Mouse (Mus musculus): ENCODE measurements at regions not wholly inside any gene's neighbourhood (a gene's known extent, or its start where the extent isn't known, plus 50 kb on each side); places are given as distances from the start of the nearest gene placed in this dataset.
A peak's percentile ranks its signal among the peaks of the same experiment; 100 is the strongest.

DNA sequence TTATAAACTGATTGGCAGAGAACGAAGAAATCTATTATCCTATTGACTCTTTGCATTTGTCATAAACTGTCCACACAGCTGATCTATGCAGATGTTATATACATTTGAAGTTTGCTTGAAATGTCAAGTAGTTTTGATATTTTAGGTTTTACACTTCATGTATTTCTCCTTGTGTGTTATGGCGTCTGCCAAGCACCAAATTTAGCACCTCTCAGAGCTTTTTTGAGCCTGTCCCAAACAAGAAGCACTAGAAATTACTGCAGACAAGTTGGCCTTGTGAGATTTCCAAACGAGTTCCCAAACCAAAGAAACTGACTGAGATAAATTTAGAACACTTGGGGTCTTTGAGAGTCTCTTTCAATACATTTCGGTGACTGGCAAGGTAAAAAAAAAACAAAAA, 335.7 kb upstream of the Cited2 start:
- Histone ChIP-seq H3K9me3 (ENCODE audit: low read length) (0 out of 2 replicates have a peak, but pooled peaks cover 2% of the 10 kb centered on the region), H3K9ac (replicated peaks; ENCODE audit: low read length, poor library complexity, severe bottlenecking) (no peak overlapping the region), H3K4me2 (ENCODE audit: low read depth, low read length, poor library complexity, severe bottlenecking) (no peak overlapping the region), H3K4me3 (ENCODE audit: low read depth, low read length) (no peak overlapping the region), H3K27ac (ENCODE audit: low read depth, low read length) (no peak overlapping the region), H3K27me3 (ENCODE audit: insufficient read depth, low read length) (no peaks in the 10 kb centered on the region), H3K36me3 (ENCODE audit: insufficient read depth, low read length) (no peaks in the 10 kb centered on the region), H3K4me1 (ENCODE audit: insufficient read depth, low read length) (no peaks in the 10 kb centered on the region)
- ATAC-seq (ENCODE audit: low FRiP score) (no peak), DNase-seq (ENCODE audit: low spot score) (no peak)
- WGBS: 83% methylated on average over 4 of the region's 4 CpGs
- TF ChIP-seq CTCF (IDR thresholded peaks at IDR 0.05): no peak

DNA sequence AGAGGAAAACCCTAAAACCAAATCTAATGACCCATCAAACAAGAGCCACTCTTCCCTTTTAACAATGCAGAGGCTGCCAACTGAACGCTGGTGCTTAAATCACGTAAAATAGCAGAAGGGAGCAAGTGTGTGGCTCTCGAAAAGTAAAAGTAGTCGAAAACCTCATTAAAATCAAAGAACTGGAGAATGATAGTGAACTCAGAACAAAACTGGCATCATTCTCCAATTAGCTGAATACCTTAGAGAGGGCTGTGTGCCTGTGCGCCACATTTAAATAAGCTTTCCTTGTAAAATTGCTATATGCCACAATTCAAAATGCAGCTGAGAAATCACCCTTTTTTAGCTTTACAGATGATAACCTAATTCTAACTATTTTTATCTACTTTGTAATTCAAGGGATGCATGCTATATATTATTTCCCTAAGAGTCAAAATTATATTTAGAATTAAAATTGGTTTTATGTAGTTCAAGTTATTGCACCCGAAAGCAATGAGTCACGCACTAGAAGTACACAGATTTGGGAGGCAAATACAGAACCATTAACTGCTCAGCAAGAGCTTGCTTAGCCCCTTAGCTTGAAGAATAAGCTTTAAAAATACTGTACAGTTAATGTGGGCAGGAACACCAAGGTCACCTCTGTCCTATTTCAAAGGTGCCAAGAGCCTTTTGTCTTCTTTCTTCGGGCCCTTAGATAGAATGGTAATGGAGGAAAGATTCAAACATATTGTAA, 327.4 kb upstream of the Cited2 start:
- Histone ChIP-seq H3K9ac (replicated peaks; ENCODE audit: low read length, poor library complexity, severe bottlenecking) (no peak overlapping the region), H3K4me2 (ENCODE audit: low read depth, low read length, poor library complexity, severe bottlenecking) (no peak overlapping the region), H3K4me1 (ENCODE audit: insufficient read depth, low read length) (no peaks in the 10 kb centered on the region), H3K36me3 (ENCODE audit: insufficient read depth, low read length) (no peaks in the 10 kb centered on the region), H3K27ac (ENCODE audit: low read depth, low read length) (no peak overlapping the region), H3K9me3 (ENCODE audit: low read length) (0 out of 2 replicates have a peak, but pooled peaks cover 2% of the 10 kb centered on the region), H3K4me3 (ENCODE audit: low read depth, low read length) (no peak overlapping the region), H3K27me3 (ENCODE audit: insufficient read depth, low read length) (no peaks in the 10 kb centered on the region)
- ATAC-seq (ENCODE audit: low FRiP score): no peak
- WGBS: 66% methylated on average over 8 of the region's 8 CpGs
- TF ChIP-seq CTCF (IDR thresholded peaks at IDR 0.05): no peak
- DNase-seq (ENCODE audit: low spot score): peak; percentile 38

DNA sequence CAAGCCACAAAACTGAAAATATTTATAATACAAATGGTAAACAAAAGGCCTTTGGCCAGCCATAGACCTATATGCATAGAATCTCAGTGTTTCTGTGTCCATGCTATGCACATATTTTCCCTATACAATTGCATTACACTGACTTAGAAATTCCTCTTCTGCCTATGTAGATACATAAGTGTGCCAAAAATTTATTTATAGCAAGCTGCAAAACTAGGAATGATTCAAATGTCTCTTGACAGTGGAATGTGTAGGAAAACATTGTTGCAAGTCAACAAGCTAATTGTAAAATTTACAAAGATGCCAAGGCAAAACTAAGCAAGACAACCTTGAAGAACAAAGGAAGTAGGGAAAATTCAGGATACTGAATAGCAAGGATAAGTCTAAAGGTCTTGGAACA, 319.1 kb upstream of the Cited2 start:
- no peaks in the 10 kb centered on the region for H3K9me3 ChIP-seq (ENCODE audit: low read length)
- no peak overlapping the region for H3K9ac ChIP-seq (replicated peaks; ENCODE audit: low read length, poor library complexity, severe bottlenecking)
- H3K4me2 ChIP-seq (ENCODE audit: low read depth, low read length, poor library complexity, severe bottlenecking): no peak overlapping the region
- H3K4me3 ChIP-seq (ENCODE audit: low read depth, low read length): no peak overlapping the region
- TF ChIP-seq CTCF (IDR thresholded peaks at IDR 0.05): no peak
- ATAC-seq (ENCODE audit: low FRiP score) (no peak), DNase-seq (ENCODE audit: low spot score) (no peak)
- no peaks in the 10 kb centered on the region for H3K27me3 ChIP-seq (ENCODE audit: insufficient read depth, low read length)
- no peaks in the 10 kb centered on the region for H3K36me3 ChIP-seq (ENCODE audit: insufficient read depth, low read length)
- no peak overlapping the region for H3K27ac ChIP-seq (ENCODE audit: low read depth, low read length)
- H3K4me1 ChIP-seq (ENCODE audit: insufficient read depth, low read length): no peaks in the 10 kb centered on the region

DNA sequence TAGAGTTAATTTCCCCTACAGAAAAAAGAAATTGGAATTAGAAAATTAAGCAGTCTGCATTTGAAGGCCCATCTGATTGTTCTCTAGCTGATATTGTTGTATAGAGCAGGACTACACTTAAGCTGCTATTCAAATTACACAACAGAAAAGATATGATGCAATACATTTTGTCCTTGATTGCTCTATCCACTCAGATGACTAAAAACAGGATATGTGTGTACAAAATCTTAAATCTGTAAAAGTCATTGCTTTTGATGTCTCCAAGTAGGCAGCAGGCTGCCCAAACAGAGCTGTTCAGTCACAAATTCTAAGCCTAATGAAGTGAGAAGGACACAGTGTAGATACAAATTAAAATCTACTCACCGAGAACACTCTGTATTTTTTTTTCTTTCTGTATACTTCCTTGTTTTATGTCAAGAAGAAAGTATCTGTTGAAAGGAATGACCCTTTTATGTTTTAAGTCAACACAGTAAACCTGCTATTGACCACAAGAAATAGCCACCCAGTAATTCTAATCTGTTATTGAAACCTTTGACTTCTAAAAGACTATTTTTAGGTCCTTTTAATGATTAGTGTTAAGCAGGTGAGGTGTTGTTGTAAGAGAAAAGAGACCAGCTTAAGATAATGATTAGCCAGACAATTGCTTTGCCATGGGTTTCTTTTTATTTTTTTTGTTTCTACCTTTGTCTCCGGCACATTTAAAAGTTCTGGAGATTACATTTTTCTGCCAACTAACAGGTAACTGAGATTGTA, 315.0 kb upstream of the Cited2 start:
- Histone ChIP-seq H3K9me3 (ENCODE audit: low read length) (no peaks in the 10 kb centered on the region), H3K4me1 (ENCODE audit: insufficient read depth, low read length) (no peaks in the 10 kb centered on the region), H3K9ac (replicated peaks; ENCODE audit: low read length, poor library complexity, severe bottlenecking) (no peak overlapping the region), H3K27me3 (ENCODE audit: insufficient read depth, low read length) (no peaks in the 10 kb centered on the region), H3K4me3 (ENCODE audit: low read depth, low read length) (no peak overlapping the region), H3K4me2 (ENCODE audit: low read depth, low read length, poor library complexity, severe bottlenecking) (no peak overlapping the region), H3K27ac (ENCODE audit: low read depth, low read length) (no peak overlapping the region), H3K36me3 (ENCODE audit: insufficient read depth, low read length) (no peaks in the 10 kb centered on the region)
- ATAC-seq (ENCODE audit: low FRiP score) (no peak), DNase-seq (ENCODE audit: low spot score) (no peak)
- 57% methylated on average over 2 of the region's 2 CpGs for WGBS
- no peak for TF ChIP-seq CTCF (IDR thresholded peaks at IDR 0.05)

DNA sequence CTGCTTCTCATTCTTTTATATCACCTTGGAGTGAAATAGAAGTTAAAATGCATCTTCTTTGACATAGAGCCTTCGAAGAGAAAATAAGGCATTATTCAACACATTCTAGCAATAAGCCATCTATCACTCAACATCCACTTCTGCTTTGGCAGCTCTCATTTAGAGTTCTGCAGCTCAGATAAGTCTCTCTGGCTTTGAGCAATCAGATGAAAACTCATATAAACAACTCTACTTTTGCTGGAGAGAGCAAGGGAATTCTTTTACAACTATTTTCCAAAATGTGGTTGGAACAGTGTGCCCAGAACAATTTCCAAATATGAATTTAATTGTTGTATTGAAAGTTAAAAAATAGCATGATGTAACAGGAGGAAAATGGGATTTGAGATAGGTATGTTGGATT, 314.2 kb upstream of the Cited2 start:
- Histone ChIP-seq H3K9ac (replicated peaks; ENCODE audit: low read length, poor library complexity, severe bottlenecking) (no peak overlapping the region), H3K27ac (ENCODE audit: low read depth, low read length) (no peak overlapping the region), H3K9me3 (ENCODE audit: low read length) (no peaks in the 10 kb centered on the region), H3K27me3 (ENCODE audit: insufficient read depth, low read length) (no peaks in the 10 kb centered on the region), H3K36me3 (ENCODE audit: insufficient read depth, low read length) (no peaks in the 10 kb centered on the region), H3K4me1 (ENCODE audit: insufficient read depth, low read length) (no peaks in the 10 kb centered on the region), H3K4me2 (ENCODE audit: low read depth, low read length, poor library complexity, severe bottlenecking) (no peak overlapping the region), H3K4me3 (ENCODE audit: low read depth, low read length) (no peak overlapping the region)
- ATAC-seq (ENCODE audit: low FRiP score) (no peak), DNase-seq (ENCODE audit: low spot score) (no peak)
- WGBS: 94% methylated on average over 1 of the region's 1 CpGs
- no peak for TF ChIP-seq CTCF (IDR thresholded peaks at IDR 0.05)

DNA sequence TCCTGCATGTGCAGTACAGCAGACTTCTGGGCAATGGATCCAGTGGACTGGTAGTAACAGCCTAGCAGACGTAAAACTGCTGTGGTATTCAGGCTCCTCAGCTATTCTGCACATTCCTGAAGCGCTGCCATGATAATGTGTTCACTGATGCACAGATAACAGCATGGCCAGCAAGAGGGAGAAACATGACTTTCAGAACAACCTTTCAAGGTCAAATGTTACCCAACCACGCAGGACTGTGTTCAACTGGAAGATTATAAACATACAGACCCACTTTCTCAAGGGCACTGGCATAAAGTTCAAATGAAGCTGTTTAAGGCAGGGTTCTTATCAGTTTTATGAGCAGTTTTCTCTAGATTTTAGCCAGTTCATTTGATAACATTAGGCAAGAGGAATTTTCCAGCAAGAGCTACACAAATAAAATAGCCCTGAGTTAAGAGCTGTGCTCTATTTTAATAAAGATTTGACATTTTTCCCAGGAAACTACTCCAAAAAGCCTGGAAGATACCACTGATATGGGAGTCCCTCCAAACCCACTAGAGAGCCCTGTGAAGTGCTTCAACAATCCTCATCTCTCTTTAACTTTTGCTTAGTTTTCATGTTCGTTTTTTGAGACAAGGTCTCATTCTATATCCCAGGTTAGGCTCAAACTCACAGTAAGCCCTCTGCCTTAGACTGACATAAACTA, 311.6 kb upstream of the Cited2 start:
- DNase-seq (ENCODE audit: low spot score): no peak
- Histone ChIP-seq H3K4me1 (ENCODE audit: insufficient read depth, low read length) (no peaks in the 10 kb centered on the region), H3K9me3 (ENCODE audit: low read length) (no peaks in the 10 kb centered on the region), H3K4me3 (ENCODE audit: low read depth, low read length) (no peak overlapping the region), H3K36me3 (ENCODE audit: insufficient read depth, low read length) (no peaks in the 10 kb centered on the region), H3K27ac (ENCODE audit: low read depth, low read length) (no peak overlapping the region), H3K4me2 (ENCODE audit: low read depth, low read length, poor library complexity, severe bottlenecking) (no peak overlapping the region), H3K9ac (replicated peaks; ENCODE audit: low read length, poor library complexity, severe bottlenecking) (no peak overlapping the region), H3K27me3 (ENCODE audit: insufficient read depth, low read length) (no peaks in the 10 kb centered on the region)
- 56% methylated on average over 4 of the region's 4 CpGs for WGBS
- no peak for ATAC-seq (ENCODE audit: low FRiP score)
- TF ChIP-seq CTCF (IDR thresholded peaks at IDR 0.05): no peak

Data from midbrain, postnatal 0 days (tissue).